Comparison of ENCODE assay signal across 8 mouse cellular contexts in genomic region chr1:166003181-166004022, GRCm38 (mm10). TPM values are rescaled to one million over a fixed set of nuclear protein-coding genes. Genes with fewer than 3 reads are reported as not detected.
A peak's percentile ranks its signal among the peaks of the same experiment; 100 is the strongest.
DNase-seq lines count a peak whose midpoint lies in the region; ATAC-seq lines count a peak whose summit lies in the region.

No protein-coding gene starts in this region.

- under 1% methylated on average over 61 of the region's 61 CpGs for WGBS in intestine, embryonic 16.5 days

- peak overlapping the region; percentile 59 for H3K4me2 ChIP-seq in intestine, embryonic 16.5 days (ENCODE audit: low read depth, low read length)

- peaks cover 5% of the 10 kb centered on the region for H3K4me1 ChIP-seq in intestine, embryonic 16.5 days (ENCODE audit: control insufficient read depth, insufficient read depth, low read length)

- DNase-seq in adrenal gland, postnatal 10 days, result peak; percentile 96
- DNase-seq in embryo, embryonic 11.5 days (ENCODE audit: low read depth, low spot score), result peak; percentile 76
- DNase-seq in gastrocnemius, postnatal 36 days, result peak; percentile 91 to 93
- peak; percentile 91 to 95 for DNase-seq in left cerebral cortex, postnatal 25 days (ENCODE audit: low spot score in 2 of 2)
- peak; percentile 88 for DNase-seq in mesoderm, embryonic 11.5 days (ENCODE audit: low read depth, low spot score)
- peak; percentile 85 for DNase-seq in right cerebral cortex, postnatal 4 days
- peak; percentile 87 for DNase-seq in yolk sac, embryonic 10.5 days (ENCODE audit: low spot score)

- H3K27ac ChIP-seq in intestine, embryonic 16.5 days (ENCODE audit: low read length), result peak overlapping the region; percentile 67

- H3K9ac ChIP-seq in intestine, embryonic 16.5 days (ENCODE audit: low read depth, low read length), result peak overlapping the region; percentile 61

- H3K9me3 ChIP-seq in intestine, embryonic 16.5 days (ENCODE audit: control insufficient read depth, low read length), result no peaks in the 10 kb centered on the region

- H3K4me3 ChIP-seq in intestine, embryonic 16.5 days (ENCODE audit: low read length), result peak overlapping the region; percentile 65

- no peaks in the 10 kb centered on the region for H3K36me3 ChIP-seq in intestine, embryonic 16.5 days (ENCODE audit: control insufficient read depth, insufficient read depth, low read length)

- no peaks in the 10 kb centered on the region for H3K27me3 ChIP-seq in intestine, embryonic 16.5 days (replicated peaks; ENCODE audit: control insufficient read depth, insufficient read depth, low read length)

- intact Hi-C loops in gastrocnemius, postnatal 36 days (cut with DNase I), result loop anchor here (5.0 kb wide), 1 partner anchor 231 kb away; no protein-coding TSS in a partner anchor
- intact Hi-C loops in left cerebral cortex, postnatal 25 days (cut with DNase I), result loop anchor here (2.0 to 5.0 kb wide), 3 partner anchors 229 to 374 kb away; partner anchors contain the start of gene Tada1

- ATAC-seq in intestine, embryonic 16.5 days, result peak; percentile 88

RNA-seq across cellular contexts. Expression of gene Pou2f1, which starts 0.9 kb away (rescaled TPM):
- total RNA-seq in adrenal gland, postnatal 10 days (2021), result 10 to 100 TPM; 11.3 to 17.5 TPM
- total RNA-seq in gastrocnemius, postnatal 36 days (2021), result 1 to 10 TPM; 6.4 to 7.9 TPM
- 8.3 and 8.4 TPM in 2 replicates for polyA plus RNA-seq in intestine, embryonic 16.5 days (2015; fragmentation: Nextera tagmentation; extraction: Ambion mirVana)
- total RNA-seq in left cerebral cortex, postnatal 25 days (2021), result 10 to 100 TPM; 14.3 to 21.5 TPM

Comparison
In these comparisons a context has a peak if more than half of its experiments do, and no peak if none do; other contexts are left out.
1. Peak in every context shown above with its lines: DNase-seq, ATAC-seq, H3K4me3 ChIP-seq and H3K27ac ChIP-seq.